8 mouse cellular contexts compared by ENCODE assay signal in the genomic region with DNA sequence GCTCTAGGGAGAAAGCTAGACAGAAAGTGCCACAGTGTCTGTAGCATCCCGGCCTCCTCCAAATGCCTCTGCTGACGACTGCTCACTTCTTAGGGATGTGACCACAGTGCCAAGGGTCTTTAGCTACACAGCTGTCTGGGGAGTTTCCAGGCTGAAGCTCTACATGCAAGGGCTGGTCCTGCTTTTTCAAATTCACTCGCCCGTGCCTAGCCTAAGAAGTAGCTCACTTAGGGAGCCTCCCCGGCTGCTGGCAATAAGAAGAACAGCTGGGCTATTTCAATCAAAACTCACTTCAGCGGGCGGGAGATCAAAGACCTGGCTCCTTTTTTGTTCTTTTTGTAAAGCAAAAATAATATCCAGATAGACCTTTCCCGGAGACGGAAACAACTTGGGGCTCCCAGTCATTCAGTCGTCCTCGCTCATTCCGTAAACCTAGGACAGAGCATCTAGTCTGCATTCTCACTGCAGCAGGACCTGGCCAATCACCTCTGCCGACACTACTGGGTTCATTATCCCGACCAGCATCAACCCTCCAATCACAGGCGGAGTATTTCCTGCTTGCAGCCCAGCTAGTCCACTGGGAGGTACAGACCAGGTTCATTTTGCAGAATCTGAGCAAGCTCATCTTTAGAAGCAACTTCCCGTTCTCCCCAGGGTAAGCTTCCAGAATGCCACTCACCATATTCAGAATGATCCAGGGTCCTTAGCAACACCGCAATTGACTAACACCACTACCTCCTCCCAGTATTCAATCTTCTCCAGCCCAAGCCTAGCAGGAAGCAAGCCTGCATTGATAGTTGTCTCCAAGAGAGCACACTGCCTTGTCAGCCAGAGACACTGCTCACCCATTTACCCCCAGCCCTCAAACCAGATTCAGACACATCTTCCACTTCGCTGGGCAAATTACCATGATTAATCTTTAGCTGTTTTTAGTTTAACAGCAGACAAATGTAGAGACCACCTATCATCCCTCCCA. TPM values are rescaled to one million over a fixed set of nuclear protein-coding genes. Genes with fewer than 3 reads are reported as not detected.
DNase-seq lines count a peak whose midpoint lies in the region; ATAC-seq lines count a peak whose summit lies in the region.

No protein-coding gene starts in this region.

- no peaks in the 10 kb centered on the region for H3K9me3 ChIP-seq in intestine, embryonic 14.5 days (ENCODE audit: control insufficient read depth, low read length)
- no peaks in the 10 kb centered on the region for H3K9me3 ChIP-seq in midbrain, embryonic 12.5 days
- H3K9me3 ChIP-seq in stomach, embryonic 15.5 days = no peaks in the 10 kb centered on the region

- peak overlapping the region; percentile 77 for H3K27ac ChIP-seq in intestine, embryonic 14.5 days (ENCODE audit: low read depth)
- H3K27ac ChIP-seq in midbrain, embryonic 12.5 days (replicated peaks) = peak overlapping the region; percentile 89
- peak overlapping the region; percentile 82 for H3K27ac ChIP-seq in stomach, embryonic 15.5 days

- peak overlapping the region; percentile 58 for H3K4me2 ChIP-seq in intestine, embryonic 14.5 days (ENCODE audit: low read length)
- H3K4me2 ChIP-seq in midbrain, embryonic 12.5 days (replicated peaks) = peak overlapping the region; percentile 70
- H3K4me2 ChIP-seq in stomach, embryonic 15.5 days = peak overlapping the region; percentile 58

- peaks cover 32% of the 10 kb centered on the region for H3K4me1 ChIP-seq in intestine, embryonic 14.5 days (replicated peaks; ENCODE audit: control insufficient read depth, insufficient read depth, low read length)
- H3K4me1 ChIP-seq in midbrain, embryonic 12.5 days = peaks cover 46% of the 10 kb centered on the region
- H3K4me1 ChIP-seq in stomach, embryonic 15.5 days = peaks cover 35% of the 10 kb centered on the region

- H3K9ac ChIP-seq in intestine, embryonic 14.5 days (ENCODE audit: low read length) = peak overlapping the region; percentile 60
- peak overlapping the region; percentile 66 for H3K9ac ChIP-seq in midbrain, embryonic 12.5 days (replicated peaks)
- H3K9ac ChIP-seq in stomach, embryonic 15.5 days = peak overlapping the region; percentile 35; the same call in 1 of the 2 replicates

- no peaks in the 10 kb centered on the region for H3K27me3 ChIP-seq in intestine, embryonic 14.5 days (replicated peaks; ENCODE audit: control insufficient read depth, insufficient read depth, low read length)
- H3K27me3 ChIP-seq in midbrain, embryonic 12.5 days = no peaks in the 10 kb centered on the region
- H3K27me3 ChIP-seq in stomach, embryonic 15.5 days (replicated peaks) = no peaks in the 10 kb centered on the region

- peak overlapping the region; percentile 51 for H3K4me3 ChIP-seq in intestine, embryonic 14.5 days (ENCODE audit: low read depth, low read length)
- H3K4me3 ChIP-seq in midbrain, embryonic 12.5 days = peak overlapping the region; percentile 53
- peak overlapping the region; percentile 42 for H3K4me3 ChIP-seq in stomach, embryonic 15.5 days (replicated peaks)

- ATAC-seq in intestine, embryonic 14.5 days (replicated peaks; ENCODE audit: low FRiP score, low TSS enrichment, low read depth) = peak; percentile 86
- peak; percentile 97 for ATAC-seq in midbrain, embryonic 12.5 days (ENCODE audit: low FRiP score, low read depth)
- ATAC-seq in stomach, embryonic 15.5 days (ENCODE audit: insufficient read depth, low FRiP score, low read depth) = peak; percentile 86

- WGBS in intestine, embryonic 14.5 days = 8% methylated on average over 18 of the region's 18 CpGs
- WGBS in midbrain, embryonic 12.5 days = 7% methylated on average over 18 of the region's 18 CpGs
- WGBS in stomach, embryonic 15.5 days = 14% methylated on average over 18 of the region's 18 CpGs

- no peaks in the 10 kb centered on the region for H3K36me3 ChIP-seq in intestine, embryonic 14.5 days (ENCODE audit: control insufficient read depth, insufficient read depth, low read length)
- 0 out of 2 replicates have a peak, but pooled peaks cover 6% of the 10 kb centered on the region for H3K36me3 ChIP-seq in midbrain, embryonic 12.5 days
- H3K36me3 ChIP-seq in stomach, embryonic 15.5 days = no peaks in the 10 kb centered on the region

- peak; percentile 66 for DNase-seq in adrenal gland, postnatal 25 days
- peak; percentile 77 for DNase-seq in embryo, embryonic 11.5 days (ENCODE audit: low read depth, low spot score)
- peak; percentile 82 for DNase-seq in gastrocnemius, postnatal 25 days
- peak; percentile 90 for DNase-seq in intestine, embryonic 14.5 days (ENCODE audit: low spot score)
- DNase-seq in left cerebral cortex, adult 9 months (ENCODE audit: low spot score in 2 of 2) = peak; percentile 86 to 92
- DNase-seq in spleen, adult 12 weeks (ENCODE audit: low spot score) = no peak

RNA-seq across cellular contexts. Expression of gene Naif1, which starts 19.3 kb away (rescaled TPM):
- total RNA-seq in adrenal gland, postnatal 25 days (2021) = 5.5 and 5.6 TPM in 2 replicates
- 1 to 10 TPM; 1.6 to 2.0 TPM for total RNA-seq in gastrocnemius, postnatal 25 days (2021)
- polyA plus RNA-seq in intestine, embryonic 14.5 days (2014; fragmentation: Nextera tagmentation; extraction: Ambion mirVana) = 5.8 and 6.0 TPM in 2 replicates
- 5.2 and 6.4 TPM in 2 replicates for polyA plus RNA-seq in midbrain, embryonic 12.5 days (2016; fragmentation: Nextera tagmentation; extraction: Ambion mirVana)
- 5.1 and 5.4 TPM in 2 replicates for polyA plus RNA-seq in stomach, embryonic 15.5 days (2015; fragmentation: Nextera tagmentation; extraction: Ambion mirVana)

RNA-seq across cellular contexts. Expression of gene Slc25a25, which starts 20.3 kb away (rescaled TPM):
- 16.4 and 28.0 TPM in 2 replicates for total RNA-seq in adrenal gland, postnatal 25 days (2021)
- 10 to 100 TPM; 19.2 to 68.3 TPM for total RNA-seq in gastrocnemius, postnatal 25 days (2021)
- 17.8 and 18.2 TPM in 2 replicates for polyA plus RNA-seq in intestine, embryonic 14.5 days (2014; fragmentation: Nextera tagmentation; extraction: Ambion mirVana)
- 40.0 TPM in 2 replicates for polyA plus RNA-seq in midbrain, embryonic 12.5 days (2016; fragmentation: Nextera tagmentation; extraction: Ambion mirVana)
- 17.6 and 17.9 TPM in 2 replicates for polyA plus RNA-seq in stomach, embryonic 15.5 days (2015; fragmentation: Nextera tagmentation; extraction: Ambion mirVana)

RNA-seq across cellular contexts. Expression of gene Ptges2, which starts 35.3 kb away (rescaled TPM):
- 49.8 and 51.8 TPM in 2 replicates for total RNA-seq in adrenal gland, postnatal 25 days (2021)
- total RNA-seq in gastrocnemius, postnatal 25 days (2021) = 10 to 100 TPM; 42.2 to 49.3 TPM
- 36.4 and 37.0 TPM in 2 replicates for polyA plus RNA-seq in intestine, embryonic 14.5 days (2014; fragmentation: Nextera tagmentation; extraction: Ambion mirVana)
- polyA plus RNA-seq in midbrain, embryonic 12.5 days (2016; fragmentation: Nextera tagmentation; extraction: Ambion mirVana) = 27.2 and 28.6 TPM in 2 replicates
- 28.5 and 31.4 TPM in 2 replicates for polyA plus RNA-seq in stomach, embryonic 15.5 days (2015; fragmentation: Nextera tagmentation; extraction: Ambion mirVana)

RNA-seq across cellular contexts. Expression of gene Lcn2, which starts 42.9 kb away (rescaled TPM):
- 1.0 and 1.5 TPM in 2 replicates for total RNA-seq in adrenal gland, postnatal 25 days (2021)
- 1 to 10 TPM; 1.4 to 2.1 TPM for total RNA-seq in gastrocnemius, postnatal 25 days (2021)
- 0.93 TPM in 1 of 2 replicates, not detected in the other for polyA plus RNA-seq in intestine, embryonic 14.5 days (2014; fragmentation: Nextera tagmentation; extraction: Ambion mirVana)
- polyA plus RNA-seq in midbrain, embryonic 12.5 days (2016; fragmentation: Nextera tagmentation; extraction: Ambion mirVana) = 0.60 TPM in 2 replicates
- polyA plus RNA-seq in stomach, embryonic 15.5 days (2015; fragmentation: Nextera tagmentation; extraction: Ambion mirVana) = 25.1 and 30.7 TPM in 2 replicates

RNA-seq across cellular contexts. Expression of gene 1110008P14Rik, which starts 49.3 kb away (rescaled TPM):
- 173 and 191 TPM in 2 replicates for total RNA-seq in adrenal gland, postnatal 25 days (2021)
- total RNA-seq in gastrocnemius, postnatal 25 days (2021) = 10 to 100 TPM; 35.2 to 39.7 TPM
- polyA plus RNA-seq in intestine, embryonic 14.5 days (2014; fragmentation: Nextera tagmentation; extraction: Ambion mirVana) = 35.7 and 36.8 TPM in 2 replicates
- 57.5 and 61.1 TPM in 2 replicates for polyA plus RNA-seq in midbrain, embryonic 12.5 days (2016; fragmentation: Nextera tagmentation; extraction: Ambion mirVana)
- 36.1 and 42.9 TPM in 2 replicates for polyA plus RNA-seq in stomach, embryonic 15.5 days (2015; fragmentation: Nextera tagmentation; extraction: Ambion mirVana)
